Mouse (Mus musculus) 416B (cell line): ENCODE measurements around the gene Uox.

Experiments
- DNase-seq: peaks from one replicate; pipeline ENCODE4 v3.0.0; 2011; ENCODE audit warnings: low read depth

The Uox gene

DNA sequence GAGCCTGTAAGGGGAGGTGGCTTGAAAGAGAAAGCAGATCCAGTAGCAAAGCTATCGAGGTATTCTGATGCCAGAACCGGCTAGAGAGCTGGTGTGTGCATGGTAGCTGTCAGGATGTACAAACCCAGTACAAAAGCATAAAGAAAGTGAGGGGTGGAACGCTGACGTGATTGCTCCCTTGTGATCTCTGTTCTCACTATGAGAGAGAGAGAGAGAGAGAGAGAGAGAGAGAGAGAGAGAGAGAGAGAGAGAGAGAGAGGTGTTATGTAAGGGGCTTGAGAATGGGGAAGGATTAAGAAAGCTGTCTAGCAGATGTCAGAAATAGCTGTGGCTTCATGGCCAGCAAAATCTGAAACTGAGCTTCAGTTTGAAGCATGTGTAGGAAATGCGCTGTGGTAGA lies 13.7 kb downstream of the Uox start:
- no peak for DNase-seq

GRCm38 (mm10) chr3:146586616-146587015 lies 16.4 kb downstream of the Uox start:
- DNase-seq = no peak

DNA sequence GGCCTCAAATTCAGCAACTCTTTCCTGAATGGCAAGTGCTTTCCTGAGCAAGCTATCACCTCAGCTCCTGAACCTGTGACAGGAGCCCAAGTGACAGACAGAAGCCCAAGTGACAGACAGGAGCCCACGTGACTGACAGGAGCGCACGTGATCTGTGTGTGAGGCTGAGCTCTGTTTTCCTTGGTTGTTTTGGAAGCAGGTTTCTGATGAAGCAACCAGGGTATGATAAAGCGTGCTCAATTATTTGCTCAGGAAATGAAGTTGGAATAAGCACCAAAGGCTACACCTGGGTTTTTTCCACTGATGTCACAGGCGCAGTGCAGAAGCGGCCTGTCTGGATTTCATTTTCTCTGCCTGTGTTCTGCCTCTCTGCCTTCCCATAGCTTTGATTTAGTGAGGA lies 19.3 kb downstream of the Uox start:
- no peak for DNase-seq

DNA sequence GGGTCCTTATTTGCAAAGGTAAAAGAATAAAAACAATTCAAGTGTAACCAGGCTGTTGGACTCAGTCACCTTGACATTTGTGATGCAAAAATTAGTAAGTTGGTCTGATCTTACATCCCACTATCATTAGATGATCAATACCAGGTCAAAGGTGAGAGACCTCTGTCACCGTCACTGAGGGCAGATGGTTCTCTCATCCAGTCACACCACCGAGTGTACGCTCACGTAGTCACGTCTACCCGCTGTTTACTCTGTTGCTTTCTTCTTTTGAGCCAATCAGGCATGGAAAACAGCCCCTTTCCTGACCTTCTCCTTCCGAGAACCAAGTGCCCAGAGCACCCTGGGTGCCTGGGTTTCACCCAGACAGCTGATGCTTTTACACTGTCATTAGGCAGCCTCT lies 20.9 kb downstream of the Uox start:
- no peak for DNase-seq

DNA sequence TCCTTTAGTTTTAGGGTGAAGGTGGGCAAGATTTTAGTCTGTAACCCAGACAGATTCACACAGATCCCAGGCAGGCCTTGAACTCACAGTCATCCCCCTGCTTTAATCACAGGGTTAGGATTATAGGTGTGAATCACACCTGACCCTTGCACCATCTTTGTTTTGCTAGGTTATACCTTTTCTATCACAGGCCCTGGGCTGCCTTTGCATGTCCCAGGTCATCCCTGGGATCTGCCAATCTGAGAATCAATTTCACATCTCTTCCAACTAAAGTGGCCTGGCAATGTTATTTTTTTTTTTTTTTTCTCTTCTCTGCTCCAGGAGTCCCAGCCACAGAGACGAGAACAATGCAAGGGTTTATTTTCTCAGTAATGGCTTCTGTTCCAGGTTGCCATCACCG lies 21.4 kb downstream of the Uox start:
- DNase-seq = no peak

DNA sequence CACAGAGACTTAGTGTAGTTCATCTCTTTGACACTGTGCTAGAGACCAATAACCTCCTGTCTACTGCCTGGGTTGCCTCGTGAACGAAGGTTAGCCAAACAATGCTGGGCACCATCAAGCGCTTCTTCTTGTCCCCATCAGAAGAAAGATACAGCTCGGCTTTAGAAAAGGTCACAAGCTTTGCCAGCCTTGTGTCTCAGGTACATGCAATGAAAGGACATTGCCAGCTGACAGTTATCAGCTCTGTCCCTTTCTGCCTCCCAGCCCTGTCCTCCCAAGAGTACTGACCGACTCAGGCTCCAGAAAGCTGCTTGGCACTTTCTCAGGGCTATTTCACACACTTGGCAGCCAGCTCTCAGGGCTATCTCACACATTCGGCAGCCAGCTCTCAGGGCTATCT lies 25.2 kb downstream of the Uox start:
- DNase-seq = no peak

DNA sequence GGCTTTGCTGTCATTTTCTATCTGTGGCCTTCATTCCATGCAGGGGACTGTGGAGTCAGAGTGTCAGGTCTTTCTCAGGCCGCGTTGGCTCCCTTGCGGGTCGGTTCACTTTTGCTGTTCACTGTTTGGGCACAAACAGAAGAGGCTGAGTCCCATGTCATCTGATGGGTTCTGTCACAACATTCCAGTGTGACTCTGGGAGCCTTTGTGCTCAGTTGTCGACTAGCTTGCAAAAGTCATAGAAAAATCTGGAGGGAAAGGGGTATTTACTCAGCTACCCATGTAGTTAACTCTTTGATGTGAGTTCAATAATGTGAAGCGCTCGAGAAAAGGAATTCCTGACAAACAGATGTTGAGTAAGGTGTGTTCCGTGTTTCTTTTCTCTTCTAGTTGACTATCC lies 26.2 kb downstream of the Uox start:
- no peak for DNase-seq

- DNase-seq = no peak
Observed at GRCm38 (mm10) chr3:146596864-146597263, 26.6 kb downstream of the Uox start.

DNA sequence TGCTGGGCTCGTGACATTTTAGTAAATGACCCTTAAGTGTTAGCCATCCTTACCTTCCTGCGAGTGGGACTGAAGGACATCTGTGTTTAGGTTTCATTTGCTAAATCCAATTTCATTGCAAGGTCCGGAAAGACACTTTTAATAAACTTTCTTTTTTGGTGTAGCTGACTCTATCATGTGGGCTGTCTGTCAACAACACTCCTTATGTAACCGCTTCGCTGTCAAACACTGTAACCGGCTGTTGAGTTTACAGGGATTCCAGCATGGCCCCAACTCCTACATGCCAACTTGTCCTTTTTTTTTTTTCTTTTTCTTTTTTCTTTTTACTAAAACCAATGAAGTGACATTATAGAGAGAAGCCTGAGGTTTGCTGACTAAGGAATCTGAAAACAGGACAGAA lies 28.2 kb downstream of the Uox start:
- DNase-seq = no peak

GRCm38 (mm10) chr3:146599198-146599900 lies 29.1 kb downstream of the Uox start:
- DNase-seq = no peak

DNA sequence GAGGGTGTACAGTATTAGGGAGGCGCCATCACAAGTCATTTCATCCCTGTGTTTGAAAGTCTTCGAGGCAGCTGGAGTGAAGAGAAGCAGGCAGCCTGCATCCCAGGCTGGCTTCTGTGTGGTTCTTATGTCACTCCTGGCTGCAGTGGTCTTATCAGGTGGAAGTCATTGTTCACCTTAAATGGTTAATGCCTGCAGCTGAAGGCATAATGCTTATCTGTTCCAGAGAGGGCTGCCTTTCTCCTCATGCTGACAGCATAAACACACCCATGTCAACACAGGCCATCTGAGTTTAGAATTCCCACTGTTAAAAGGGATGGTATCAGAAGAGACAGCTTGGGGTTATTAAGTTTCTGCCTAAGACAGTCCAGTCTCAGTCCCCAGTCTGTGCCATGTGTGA lies 31.0 kb downstream of the Uox start:
- DNase-seq = no peak

GRCm38 (mm10) chr3:146602531-146602930 lies 32.3 kb downstream of the Uox start:
- no peak for DNase-seq

DNA sequence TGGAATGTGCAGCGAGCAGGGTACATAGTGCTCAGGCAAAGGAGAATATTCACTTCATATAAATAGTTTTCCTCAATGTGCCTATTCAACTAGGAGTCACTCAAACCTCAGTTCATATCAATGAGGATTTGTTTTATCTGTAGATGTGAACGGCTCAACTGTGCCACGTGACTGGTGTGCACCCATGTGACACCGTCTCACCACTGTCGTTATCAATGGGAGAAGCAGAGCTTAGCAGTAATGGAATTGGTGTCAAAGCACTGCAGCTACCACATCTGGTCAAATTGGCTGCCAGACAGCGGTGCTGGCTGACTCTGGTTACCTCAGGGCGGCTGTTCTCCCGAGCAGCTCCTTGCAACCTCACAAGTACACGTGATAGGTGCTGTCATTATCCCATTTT lies 34.4 kb downstream of the Uox start:
- DNase-seq = no peak

DNA sequence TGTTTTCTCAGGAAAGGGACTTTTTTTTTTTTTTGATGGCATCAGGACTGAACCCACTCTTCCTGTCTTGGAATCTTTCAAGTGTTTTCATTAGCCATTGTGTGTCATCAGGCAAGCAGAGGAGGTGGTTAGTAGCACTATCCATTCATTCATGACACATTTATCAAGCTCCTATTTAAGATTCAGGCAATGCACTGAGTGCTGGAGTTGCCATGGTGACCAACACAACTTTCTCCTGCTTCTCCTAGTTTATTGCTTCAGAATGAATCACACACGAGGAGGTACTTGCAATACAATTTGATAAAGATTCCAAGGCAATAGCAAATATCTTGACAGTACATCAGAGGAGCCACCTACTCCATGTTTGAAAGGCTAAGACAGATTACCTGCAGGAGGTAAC lies 37.1 kb downstream of the Uox start:
- DNase-seq = peak; percentile 45

DNA sequence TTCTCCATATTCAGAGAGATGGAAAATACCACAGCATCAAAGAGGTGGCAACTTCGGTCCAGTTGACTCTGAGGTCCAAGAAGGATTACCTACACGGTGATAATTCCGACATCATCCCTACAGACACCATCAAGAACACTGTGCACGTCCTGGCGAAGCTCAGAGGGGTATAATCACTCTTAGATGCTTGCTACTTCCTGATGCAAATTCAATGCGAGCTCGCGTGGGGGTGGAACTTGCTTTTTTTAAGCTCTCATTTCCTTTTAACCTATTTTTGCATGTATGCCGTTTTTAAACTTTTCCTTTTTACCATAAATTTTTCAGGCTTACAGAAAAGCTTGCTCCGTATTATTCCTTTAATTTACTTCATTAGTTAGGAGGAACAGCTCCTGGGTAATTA lies 40.1 kb downstream of the Uox start:
- no peak for DNase-seq

- no peak for DNase-seq
Observed at GRCm38 (mm10) chr3:146611261-146611660, 41.0 kb downstream of the Uox start.

GRCm38 (mm10) chr3:146611821-146612220 lies 41.6 kb downstream of the Uox start:
- no peak for DNase-seq

- no peak for DNase-seq
Observed at GRCm38 (mm10) chr3:146615496-146615895, 45.3 kb downstream of the Uox start, which contains the start of gene Dnase2b. Gene Dnase2b, minus strand, starts transcription at chr3:146615596.

GRCm38 (mm10) chr3:146616533-146617283 lies 46.5 kb downstream of the Uox start:
- DNase-seq = peak; percentile 78

GRCm38 (mm10) chr3:146617946-146618345 lies 47.7 kb downstream of the Uox start:
- no peak for DNase-seq

- no peak for DNase-seq
Observed at GRCm38 (mm10) chr3:146618357-146618756, 48.1 kb downstream of the Uox start.

GRCm38 (mm10) chr3:146620101-146620500 lies 49.9 kb downstream of the Uox start:
- no peak for DNase-seq

GRCm38 (mm10) chr3:146620555-146621249 lies 50.5 kb downstream of the Uox start:
- peak; percentile 47 for DNase-seq
